Mouse (Mus musculus) olfactory bulb, adult 2 months (tissue): Measurements from ENCODE around the gene Gm14391.
"Not testable (repeated sequence)": the region's sequence is repeated elsewhere in the genome, so short reads cannot be mapped to it uniquely, and the experiment has no call there.

ENCODE experiments used
- CTCF ChIP-seq: fragments of 200-500 bp; IDR thresholded peaks from 2 replicates; pipeline ENCODE4 v1.5.1; 2012; ENCODE audit warnings: low read depth, mild to moderate bottlenecking, low read length, moderate library complexity; ENCODE audit not compliant: insufficient read depth
- POLR2A ChIP-seq: fragments of 200-500 bp; IDR thresholded peaks from 2 replicates; pipeline ENCODE4 v1.6.1; 2012; ENCODE audit warnings: mild to moderate bottlenecking, low read depth, low read length, moderate library complexity; ENCODE audit not compliant: insufficient read depth

- TF ChIP-seq POLR2A, CTCF: not testable (repeated sequence)
These were observed 65.4 kb downstream of the Gm14391 start for GRCm38 (mm10) chr2:175141118-175141992.
